Mouse (Mus musculus) spleen, adult 10 weeks (tissue): ENCODE results near the gene Gm20814. TPM values are rescaled to one million over a fixed set of nuclear protein-coding genes. Genes with fewer than 3 reads are reported as not detected.

Source experiments
- polyA plus RNA-seq: library from polyadenylated mRNA; stranded (reverse); fragments of 350-450 nt; fragmentation: Illumina TruSeq; extraction: RNeasy Lipid Tissue Mini Kit (QIAGEN cat#74804); gene quantifications from one replicate; pipeline ENCODE4 v1.2.3, GENCODE M21; 2015; ENCODE audit warnings: low replicate concordance; ENCODE audit not compliant: insufficient read depth

Gm20814 gene
- not detected for polyA plus RNA-seq

GRCm38 (mm10) chrY:75195556-75195955 lies at the start of gene Gm20814:
TSS of gene Gm20814 (plus strand) at chrY:75195856.

